Mouse (Mus musculus) small intestine, adult 2 months (tissue): Measurements from ENCODE around the gene Rassf4. TPM values are rescaled to one million over a fixed set of nuclear protein-coding genes. Genes with fewer than 3 reads are reported as not detected.
"Not testable (repeated sequence)": the region's sequence is repeated elsewhere in the genome, so short reads cannot be mapped to it uniquely, and the experiment has no call there.

Experiments used
- H3K27ac ChIP-seq: fragments of 200-500 bp; 2 replicates; pipeline ENCODE4 v1.5.1; 2012; ENCODE audit warnings: low read depth, low read length, control low read depth, inconsistent platforms; ENCODE audit not compliant: insufficient read depth
- H3K27me3 ChIP-seq: fragments of 200-500 bp; 2 replicates; pipeline ENCODE4 v1.6.1; 2012; ENCODE audit warnings: mild to moderate bottlenecking, moderate library complexity, low read length, inconsistent platforms; ENCODE audit not compliant: control insufficient read depth, insufficient read depth
- H3K36me3 ChIP-seq: fragments of 200-500 bp; 2 replicates; pipeline ENCODE4 v1.6.1; 2012; ENCODE audit warnings: mild to moderate bottlenecking, low read length, control low read depth, inconsistent platforms; ENCODE audit not compliant: control insufficient read depth, insufficient read depth
- H3K4me1 ChIP-seq: fragments of 200-500 bp; 2 replicates; pipeline ENCODE4 v1.6.1; 2012; ENCODE audit warnings: low read length, inconsistent platforms, mixed read lengths; ENCODE audit not compliant: control insufficient read depth, insufficient read depth, insufficient read length
- H3K4me3 ChIP-seq: fragments of 200-500 bp; 2 replicates; pipeline ENCODE4 v1.5.1; 2012; ENCODE audit warnings: low read depth, mild to moderate bottlenecking, control low read depth, inconsistent platforms, low read length, moderate library complexity
- CTCF ChIP-seq: fragments of 200-500 bp; IDR thresholded peaks from 2 replicates; pipeline ENCODE4 v1.5.1; 2012; ENCODE audit warnings: low read depth, mild to moderate bottlenecking, control low read depth, inconsistent platforms, low read length, moderate library complexity, mixed read lengths; ENCODE audit not compliant: insufficient replicate concordance, insufficient read length; ENCODE audit errors: extremely low read depth
- POLR2A ChIP-seq: fragments of 200-500 bp; IDR thresholded peaks from 2 replicates; pipeline ENCODE4 v1.6.1; 2012; ENCODE audit warnings: low read depth, mild to moderate bottlenecking, control low read depth, inconsistent platforms, low read length, moderate library complexity
- WGBS: fragments of 180-500 bp; shearing (Covaris S2); methylation state at CpG from one replicate; pipeline ENCODE4 v1.1.7; 2018; 5-methylcytosine and 5-hydroxymethylcytosine counted together
- polyA plus RNA-seq: library from polyadenylated mRNA; depleted of rRNA; stranded (reverse); fragments of >200 nt; gene quantifications from 2 replicates; pipeline ENCODE4 v1.2.3, GENCODE M21; 2012; rRNA removed

The Rassf4 gene
- polyA plus RNA-seq, 1 experiment = 4.4 TPM

GRCm38 (mm10) chr6:116628095-116628494 is 45.7 kb downstream of the Rassf4 start:
- WGBS = 6% methylated on average over 9 of the region's 9 CpGs
- Histone ChIP-seq H3K27ac (no peak overlapping the region), H3K4me1 (no peaks in the 10 kb centered on the region), H3K27me3 (no peaks in the 10 kb centered on the region), H3K36me3 (peaks cover 6% of the 10 kb centered on the region; the same call in 1 of the 2 replicates), H3K4me3 (peak overlapping the region; percentile 99)
- TF ChIP-seq POLR2A (no peak), CTCF (no peak)

- not testable (repeated sequence) for H3K27me3 ChIP-seq, H3K4me1 ChIP-seq, H3K36me3 ChIP-seq, H3K27ac ChIP-seq, H3K4me3 ChIP-seq
- WGBS = 96% methylated on average over 9 of the region's 9 CpGs
These were observed 47.3 kb downstream of the Rassf4 start for GRCm38 (mm10) chr6:116626417-116626816.

DNA sequence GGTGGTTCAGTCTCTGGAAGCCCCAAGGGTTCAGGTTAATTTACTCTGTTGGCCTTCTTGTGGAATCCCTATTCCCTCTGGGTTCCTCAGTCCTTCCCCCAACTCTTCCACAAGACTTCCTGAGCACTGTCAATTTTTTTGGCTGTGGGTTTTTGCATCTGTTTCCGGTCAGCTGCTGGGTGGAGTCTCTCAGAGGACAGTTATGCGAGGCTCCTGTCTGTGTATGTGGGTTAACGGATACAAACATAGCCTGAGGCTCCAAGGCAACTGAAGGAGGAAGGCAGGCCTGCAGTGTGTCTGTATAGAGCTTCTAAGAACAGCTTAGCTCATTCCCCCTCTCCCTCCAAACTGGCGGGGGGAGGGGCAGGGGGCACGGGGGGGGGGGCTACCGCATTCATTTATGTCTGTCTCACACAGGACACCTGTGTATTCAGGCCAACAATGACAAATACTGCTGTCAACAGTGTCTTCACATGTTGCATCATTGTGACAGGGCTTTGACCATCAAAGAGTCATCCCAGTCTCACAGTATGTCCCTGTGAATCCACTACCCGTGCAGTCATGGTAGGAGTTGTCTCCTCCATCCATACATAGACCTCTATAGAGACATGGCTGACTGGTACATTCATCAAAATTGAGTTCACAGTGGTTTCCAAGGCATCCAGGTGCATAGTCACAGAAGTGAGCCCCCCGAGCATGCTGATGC is 52.3 kb downstream of the Rassf4 start:
- 59% methylated on average over 8 of the region's 8 CpGs for WGBS

DNA sequence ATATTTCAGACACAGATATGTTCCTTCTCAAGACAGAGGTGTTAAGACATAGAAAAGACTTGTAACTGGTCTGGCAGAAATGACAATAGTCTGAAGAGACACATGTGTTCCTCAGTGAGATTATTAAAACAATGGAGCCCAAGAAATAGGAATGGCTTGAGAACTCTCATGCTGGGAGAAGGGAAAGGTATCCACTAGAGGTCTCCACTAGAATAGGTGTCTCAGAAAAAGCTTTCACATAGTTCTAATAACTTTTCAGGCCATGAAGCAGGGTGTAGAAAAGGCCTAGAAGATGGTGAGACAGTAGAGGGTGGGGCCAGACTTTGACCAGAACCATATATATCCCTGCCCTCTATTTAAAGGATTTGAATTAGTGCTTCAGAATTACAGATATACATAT is 55.7 kb downstream of the Rassf4 start:
- no peaks in the 10 kb centered on the region for H3K4me1 ChIP-seq

More for the DNA sequence above, 52.3 kb downstream of the Rassf4 start:
- Histone ChIP-seq H3K27me3 (no peaks in the 10 kb centered on the region), H3K36me3 (peaks cover 6% of the 10 kb centered on the region; the same call in 1 of the 2 replicates), H3K4me3 (no peak overlapping the region), H3K27ac (no peak overlapping the region), H3K4me1 (no peaks in the 10 kb centered on the region)
- TF ChIP-seq POLR2A (no peak), CTCF (no peak)

DNA sequence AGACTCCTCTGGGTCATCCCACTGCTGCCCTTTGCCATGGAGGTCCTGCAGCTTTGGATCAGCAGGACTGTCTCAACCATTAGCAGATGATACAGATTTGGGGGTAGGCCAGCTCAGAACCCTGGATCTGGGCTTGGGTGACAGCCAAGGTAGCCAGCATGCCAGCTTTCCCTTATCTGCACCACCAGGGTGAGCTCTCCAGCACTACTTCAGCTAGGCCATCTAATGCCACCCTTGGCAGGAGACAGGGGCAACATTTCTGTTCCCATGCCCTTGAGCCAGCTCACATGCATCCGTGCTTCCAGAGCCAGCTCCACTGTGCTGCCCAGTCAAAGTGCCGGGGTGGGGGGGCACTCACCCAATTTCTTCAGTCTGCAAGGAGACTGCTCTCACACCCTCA is 58.0 kb downstream of the Rassf4 start:
- TF ChIP-seq CTCF = no peak
- no peak overlapping the region for H3K4me3 ChIP-seq
- 89% methylated on average over 2 of the region's 2 CpGs for WGBS
- H3K4me1 ChIP-seq = no peaks in the 10 kb centered on the region
- H3K27ac ChIP-seq = no peak overlapping the region
- H3K36me3 ChIP-seq = no peaks in the 10 kb centered on the region
- H3K27me3 ChIP-seq = no peaks in the 10 kb centered on the region

More for the DNA sequence above, 55.7 kb downstream of the Rassf4 start:
- Histone ChIP-seq H3K27me3 (no peaks in the 10 kb centered on the region), H3K4me3 (no peak overlapping the region), H3K27ac (no peak overlapping the region), H3K36me3 (no peaks in the 10 kb centered on the region)
- TF ChIP-seq POLR2A = no peak
- TF ChIP-seq CTCF = no peak

- H3K27ac ChIP-seq = no peak overlapping the region
- WGBS = 54% methylated on average over 4 of the region's 4 CpGs
- no peak for TF ChIP-seq CTCF
- no peaks in the 10 kb centered on the region for H3K36me3 ChIP-seq
- no peak overlapping the region for H3K4me3 ChIP-seq
- no peaks in the 10 kb centered on the region for H3K4me1 ChIP-seq
- no peaks in the 10 kb centered on the region for H3K27me3 ChIP-seq
These were observed 66.5 kb downstream of the Rassf4 start for GRCm38 (mm10) chr6:116607230-116607629.

- H3K4me1 ChIP-seq, H3K36me3 ChIP-seq, H3K27ac ChIP-seq, H3K4me3 ChIP-seq, H3K27me3 ChIP-seq: not testable (repeated sequence)
These were observed 72.8 kb downstream of the Rassf4 start for GRCm38 (mm10) chr6:116600969-116601368.

DNA sequence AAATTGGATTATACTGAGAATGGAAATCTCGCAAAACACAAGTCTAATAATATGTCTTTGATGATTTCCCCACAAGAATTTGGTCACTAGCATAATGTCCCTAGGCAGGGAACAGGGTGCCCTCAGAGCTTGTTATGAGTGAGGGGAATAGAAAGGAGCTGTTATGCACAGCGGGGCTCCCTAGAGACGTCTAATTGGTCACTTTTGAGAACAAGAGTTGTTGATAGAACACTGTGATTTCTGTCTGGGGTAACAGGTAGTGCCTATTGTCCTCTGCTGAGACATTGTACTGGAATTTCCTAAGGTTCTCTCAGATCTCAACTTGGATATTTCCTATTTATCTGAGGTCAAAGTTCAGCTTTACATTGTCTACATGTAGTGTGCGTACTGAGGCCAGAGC is 89.7 kb downstream of the Rassf4 start, which contains the start of gene Olfr215:
Gene Olfr215, minus strand, starts transcription at position 101 of the 400 bp plus-strand sequence.
- no peak within 1 kb of the TSS for H3K4me3 ChIP-seq
- H3K36me3 ChIP-seq = no peaks in the 10 kb centered on the region
- 65% methylated on average over 4 of the region's 4 CpGs for WGBS
- no peak within 1 kb of the TSS for H3K27ac ChIP-seq
- H3K27me3 ChIP-seq = no peaks in the 10 kb centered on the region
- no peaks in the 10 kb centered on the region for H3K4me1 ChIP-seq
- TF ChIP-seq POLR2A (no peak), CTCF (no peak)

Other genes starting within 250 kb of the Rassf4 start
- gene Alox5, start 212.8 kb downstream of the Rassf4 start, polyA plus RNA-seq = 2.9 and 3.6 TPM in 2 replicates
- gene Olfr211, start 184.9 kb downstream of the Rassf4 start, polyA plus RNA-seq = not detected in 2 replicates
- not detected in 2 replicates for gene Olfr212, start 167.4 kb downstream of the Rassf4 start, polyA plus RNA-seq
- gene Olfr213, start 135.5 kb downstream of the Rassf4 start, polyA plus RNA-seq = not detected in 2 replicates
- gene Gm5580, start 122.8 kb downstream of the Rassf4 start, polyA plus RNA-seq = 0.11 TPM in 1 of 2 replicates, not detected in the other
- not detected in 2 replicates for gene Olfr214, start 119.7 kb downstream of the Rassf4 start, polyA plus RNA-seq
- gene Olfr215, start 89.8 kb downstream of the Rassf4 start, polyA plus RNA-seq = not detected in 2 replicates
- 1.3 and 2.9 TPM in 2 replicates for gene Zfp422, start 45.0 kb downstream of the Rassf4 start, polyA plus RNA-seq
- gene Depp1, start 23.3 kb downstream of the Rassf4 start, polyA plus RNA-seq = 1.4 and 2.6 TPM in 2 replicates
- gene Tmem72, start 43.0 kb upstream of the Rassf4 start, polyA plus RNA-seq = not detected in 2 replicates